Mouse (Mus musculus) bone marrow macrophage, adult 2 months (primary cell): ENCODE measurements at regions not wholly inside any gene's neighbourhood (a gene's known extent, or its start where the extent isn't known, plus 50 kb on each side); places are given as distances from the start of the nearest gene placed in this dataset.

Experiments used
- CTCF ChIP-seq: IDR thresholded peaks from 2 replicates; pipeline ENCODE4 v1.5.1; 2012; ENCODE audit warnings: low read depth, mild to moderate bottlenecking, low read length, moderate library complexity
- POLR2A ChIP-seq: IDR thresholded peaks from 2 replicates; pipeline ENCODE4 v1.6.1; 2012; ENCODE audit warnings: mild to moderate bottlenecking, low read depth, low read length, borderline replicate concordance

DNA sequence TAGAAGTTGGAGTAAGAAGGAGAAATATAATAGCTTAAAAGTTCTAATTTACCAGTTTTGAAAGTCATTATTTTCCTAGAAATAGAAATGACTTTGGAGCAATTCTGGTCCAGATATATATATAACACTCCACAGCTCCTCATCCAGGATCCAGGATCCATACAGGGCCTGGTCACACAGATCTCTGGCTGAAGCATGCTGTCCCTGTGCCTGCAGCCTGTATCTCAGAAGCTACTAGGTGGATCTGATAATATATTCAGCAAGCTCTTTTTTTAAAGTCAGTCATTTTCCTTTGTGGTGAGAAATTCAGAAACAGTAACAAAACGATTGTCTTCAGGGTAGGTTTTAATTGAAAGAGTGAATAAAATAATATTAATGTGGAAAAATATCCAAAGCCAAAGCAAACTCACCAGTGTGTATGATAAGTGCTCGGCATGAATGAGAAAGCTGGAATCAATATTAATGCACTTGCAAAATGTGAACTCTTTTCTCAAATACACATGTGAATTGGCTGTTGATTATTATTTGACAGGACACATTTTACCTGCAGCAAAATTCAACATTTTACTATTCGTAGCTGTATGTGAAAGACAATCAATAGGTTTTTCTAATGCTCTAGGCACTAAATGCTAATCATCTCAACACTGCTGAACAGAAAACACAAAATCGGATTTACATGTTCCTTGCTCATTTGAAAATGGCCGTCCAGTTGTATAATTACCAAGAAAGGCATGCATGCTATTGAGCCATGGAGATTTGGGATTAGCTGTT is 288.1 kb upstream of the Cxadr start:
- no peak for TF ChIP-seq CTCF
- no peak for TF ChIP-seq POLR2A
